Mouse (Mus musculus): ENCODE measurements around the gene Taar4.

Taar4 gene

GRCm38 (mm10) chr10:23960444-23960915, at the start of gene Taar4:
Taar4 (plus strand) TSS chr10:23960494.
- DNase-seq (ENCODE audit: low spot score) = no peak

GRCm38 (mm10) chr10:23920056-23920455, 40.2 kb upstream of the Taar4 start, which contains the start of gene Taar1:
Taar1 (plus strand) TSS chr10:23920356.
- DNase-seq (ENCODE audit: low spot score) = no peak

- no peak for DNase-seq (ENCODE audit: low spot score)
Measured at GRCm38 (mm10) chr10:23922468-23922867, 37.8 kb upstream of the Taar4 start.

GRCm38 (mm10) chr10:23923941-23924340, 36.4 kb upstream of the Taar4 start:
- no peak for DNase-seq (ENCODE audit: low spot score)

- DNase-seq (ENCODE audit: low spot score) = no peak
Measured at GRCm38 (mm10) chr10:23937613-23938012, 22.7 kb upstream of the Taar4 start.

- DNase-seq (ENCODE audit: low spot score) = no peak
Measured at GRCm38 (mm10) chr10:23938312-23938711, 22.0 kb upstream of the Taar4 start, which contains the start of gene Taar2. Taar2 (plus strand) TSS chr10:23938572.

- peak; percentile 31 for DNase-seq (ENCODE audit: low spot score)
Measured at GRCm38 (mm10) chr10:23942465-23942864, 17.8 kb upstream of the Taar4 start.

- DNase-seq (ENCODE audit: low spot score) = no peak
Measured at GRCm38 (mm10) chr10:23948026-23948425, 12.3 kb upstream of the Taar4 start.

- no peak for DNase-seq (ENCODE audit: low spot score)
Measured at GRCm38 (mm10) chr10:23949508-23950005, 10.7 kb upstream of the Taar4 start, which contains the start of gene Taar3. Taar3 (plus strand) TSS chr10:23949558.

GRCm38 (mm10) chr10:23951714-23952113, 8.6 kb upstream of the Taar4 start:
- no peak for DNase-seq (ENCODE audit: low spot score)

- DNase-seq (ENCODE audit: low spot score) = no peak
Measured at GRCm38 (mm10) chr10:23959071-23959470, 1.2 kb upstream of the Taar4 start.

- DNase-seq (ENCODE audit: low spot score) = no peak
Measured at GRCm38 (mm10) chr10:23963444-23963843, 3.1 kb downstream of the Taar4 start.

GRCm38 (mm10) chr10:23964921-23965610, 4.8 kb downstream of the Taar4 start:
- DNase-seq (ENCODE audit: low spot score) = no peak

- no peak for DNase-seq (ENCODE audit: low spot score)
Measured at GRCm38 (mm10) chr10:23970656-23971165, 10.4 kb downstream of the Taar4 start, which contains the start of gene Taar5. Taar5 (plus strand) TSS chr10:23970706.

GRCm38 (mm10) chr10:23971256-23971655, 11.0 kb downstream of the Taar4 start:
- no peak for DNase-seq (ENCODE audit: low spot score)

- DNase-seq (ENCODE audit: low spot score) = no peak
Measured at GRCm38 (mm10) chr10:23977958-23978357, 17.7 kb downstream of the Taar4 start.

GRCm38 (mm10) chr10:23978901-23979705, 18.8 kb downstream of the Taar4 start:
- DNase-seq (ENCODE audit: low spot score) = peak; percentile 60

- DNase-seq (ENCODE audit: low spot score) = no peak
Measured at GRCm38 (mm10) chr10:23985546-23985945, 25.3 kb downstream of the Taar4 start, which contains the start of gene Taar6. Taar6 (minus strand) TSS chr10:23985646.

GRCm38 (mm10) chr10:23986419-23986818, 26.1 kb downstream of the Taar4 start:
- no peak for DNase-seq (ENCODE audit: low spot score)

GRCm38 (mm10) chr10:23993381-23993780, 33.1 kb downstream of the Taar4 start, which contains the start of gene Taar7a:
Taar7a (minus strand) TSS chr10:23993481.
- DNase-seq (ENCODE audit: low spot score) = no peak

GRCm38 (mm10) chr10:23999639-24000038, 39.3 kb downstream of the Taar4 start, which contains the start of gene Taar7b:
Taar7b (plus strand) TSS chr10:23999939.
- DNase-seq (ENCODE audit: low spot score) = no peak

GRCm38 (mm10) chr10:24006442-24006841, 46.1 kb downstream of the Taar4 start:
- no peak for DNase-seq (ENCODE audit: low spot score)

Data from c-Kit-positive CD71-positive TER-119-positive erythroid progenitor cells, embryonic 14.5 days (primary cell).